Mouse (Mus musculus) MEL (cell line): ENCODE results near the gene Pcgf2. TPM values are rescaled to one million over a fixed set of nuclear protein-coding genes. Genes with fewer than 3 reads are reported as not detected.
"Not testable (repeated sequence)": the region's sequence is repeated elsewhere in the genome, so short reads cannot be mapped to it uniquely, and the experiment has no call there.

ENCODE experiments used
- DNase-seq: peaks from one replicate; pipeline ENCODE4 v3.0.0; 2011; ENCODE audit warnings: low read depth, low spot score
- H3K27ac ChIP-seq: 2 replicates; pipeline ENCODE4 v1.5.1; 2012; ENCODE audit warnings: low read depth, mild to moderate bottlenecking, control low read depth, low read length, moderate library complexity; ENCODE audit not compliant: control insufficient read depth
- H3K27me3 ChIP-seq, 2 experiments: fragments of 150-350 bp in 1 of 2; sonication (generic) in 1 of 2; 2 replicates each; pipeline ENCODE4 v1.6.1; 2012; ENCODE audit warnings: low read length in 2 of 2, mild to moderate bottlenecking in 2 of 2, improper control_type of control experiment in 1 of 2, moderate library complexity in 1 of 2; ENCODE audit not compliant: insufficient read depth in 2 of 2, control insufficient read depth in 1 of 2
- H3K36me3 ChIP-seq, 2 experiments: 2 replicates each; pipeline ENCODE4 v1.6.1; 2012 to 2014; ENCODE audit warnings: low read length in 2 of 2, improper control_type of control experiment in 1 of 2, inconsistent platforms in 1 of 2, mild to moderate bottlenecking in 1 of 2; ENCODE audit not compliant: insufficient read depth in 2 of 2, control insufficient read depth in 1 of 2
- H3K4me1 ChIP-seq, 2 experiments: fragments of 150-350 bp in 1 of 2; sonication (generic) in 1 of 2; 2 replicates each; pipeline ENCODE4 v1.6.1; 2012; ENCODE audit warnings: low read length in 2 of 2, improper control_type of control experiment in 1 of 2, mild to moderate bottlenecking in 1 of 2; ENCODE audit not compliant: insufficient read depth in 2 of 2, control insufficient read depth in 1 of 2
- H3K4me3 ChIP-seq, 2 experiments: fragments of 150-350 bp in 1 of 2; sonication (generic) in 1 of 2; 2 replicates each; pipeline ENCODE4 v1.5.1; 2012; ENCODE audit warnings: low read depth in 2 of 2, low read length in 2 of 2, mild to moderate bottlenecking in 2 of 2, moderate library complexity in 2 of 2, control low read depth in 1 of 2, improper control_type of control experiment in 1 of 2; ENCODE audit not compliant: control insufficient read depth in 1 of 2, insufficient read depth in 1 of 2
- H3K79me2 ChIP-seq: 2 replicates; pipeline ENCODE4 v1.6.1; 2012; ENCODE audit warnings: mild to moderate bottlenecking, low read length, moderate library complexity; ENCODE audit not compliant: control insufficient read depth, poor library complexity, insufficient read depth
- H3K9ac ChIP-seq: 2 replicates; pipeline ENCODE4 v1.6.1; 2012; ENCODE audit warnings: low read depth, mild to moderate bottlenecking, control low read depth, low read length, moderate library complexity; ENCODE audit not compliant: control insufficient read depth, poor library complexity, severe bottlenecking
- H3K9me3 ChIP-seq: fragments of 150-350 bp; sonication (generic); replicated peaks from 2 replicates; pipeline ENCODE4 v1.6.1; 2012; ENCODE audit warnings: mild to moderate bottlenecking, low read length, improper control_type of control experiment, moderate library complexity; ENCODE audit not compliant: insufficient read depth
- BHLHE40 ChIP-seq: IDR thresholded peaks from 2 replicates; pipeline ENCODE4 v1.6.1; 2012; ENCODE audit warnings: low read depth, mild to moderate bottlenecking, inconsistent platforms, low read length, improper control_type of control experiment, borderline replicate concordance
- ETS1 ChIP-seq: IDR thresholded peaks from 2 replicates; pipeline ENCODE4 v1.6.1; 2012; ENCODE audit warnings: low read depth, mild to moderate bottlenecking, inconsistent platforms, low read length, improper control_type of control experiment, moderate library complexity
- GATA1 ChIP-seq: IDR thresholded peaks from 2 replicates; pipeline ENCODE4 v1.6.1; 2011; ENCODE audit warnings: low read depth, low read length, improper control_type of control experiment
- KAT2A ChIP-seq: conservative IDR thresholded peaks from 2 replicates; pipeline ENCODE4 v1.6.1; 2012; ENCODE audit warnings: low read depth, low read length, improper control_type of control experiment, inconsistent platforms
- MAFK ChIP-seq: IDR thresholded peaks from 2 replicates; pipeline ENCODE4 v1.6.1; 2011; ENCODE audit warnings: low read depth, mild to moderate bottlenecking, low read length, improper control_type of control experiment, borderline replicate concordance
- MAX ChIP-seq: IDR thresholded peaks from 2 replicates; pipeline ENCODE4 v1.6.1; 2011; ENCODE audit warnings: low read length, improper control_type of control experiment
- MEF2A ChIP-seq: IDR thresholded peaks from 2 replicates; pipeline ENCODE4 v1.6.1; 2014; ENCODE audit warnings: low read depth, mild to moderate bottlenecking, inconsistent platforms, low read length, improper control_type of control experiment; ENCODE audit not compliant: poor library complexity, insufficient replicate concordance, severe bottlenecking; ENCODE audit errors: extremely low read depth
- MYC ChIP-seq: IDR thresholded peaks from 2 replicates; pipeline ENCODE4 v1.6.1; 2011; ENCODE audit warnings: low read depth, mild to moderate bottlenecking, low read length, improper control_type of control experiment, moderate library complexity
- POLR2A ChIP-seq, 2 experiments: IDR thresholded peaks; 2 replicates each; pipeline ENCODE4 v1.6.1; 2011 to 2012; ENCODE audit warnings: low read length in 2 of 2, mild to moderate bottlenecking in 2 of 2, control low read depth in 1 of 2, improper control_type of control experiment in 1 of 2, low read depth in 1 of 2, moderate library complexity in 1 of 2; ENCODE audit not compliant: control insufficient read depth in 1 of 2, insufficient read depth in 1 of 2, poor library complexity in 1 of 2
- POLR2AphosphoS2 ChIP-seq: IDR thresholded peaks from 2 replicates; pipeline ENCODE4 v1.6.1; 2011; ENCODE audit warnings: low read length, improper control_type of control experiment
- POLR2AphosphoS5 ChIP-seq: IDR thresholded peaks from 2 replicates; pipeline ENCODE4 v1.6.1; 2012; ENCODE audit warnings: low read depth, borderline replicate concordance, mild to moderate bottlenecking, inconsistent platforms, low read length, moderate library complexity, mixed read lengths
- SIN3A ChIP-seq: IDR thresholded peaks from 2 replicates; pipeline ENCODE4 v1.6.1; 2012; ENCODE audit warnings: low read length, improper control_type of control experiment, inconsistent platforms
- TBP ChIP-seq: IDR thresholded peaks from 2 replicates; pipeline ENCODE4 v1.8.0; 2011; ENCODE audit warnings: low read depth, low read length, improper control_type of control experiment
- USF1 ChIP-seq: IDR thresholded peaks from 2 replicates; pipeline ENCODE4 v1.6.1; 2014; ENCODE audit warnings: low read depth, mild to moderate bottlenecking, inconsistent platforms, low read length, improper control_type of control experiment, moderate library complexity
- USF2 ChIP-seq, 2 experiments: IDR thresholded peaks; 2 replicates each; pipeline ENCODE4 v1.6.1; 2011 to 2012; ENCODE audit warnings: improper control_type of control experiment in 2 of 2, low read length in 2 of 2, borderline replicate concordance in 1 of 2, inconsistent platforms in 1 of 2, low read depth in 1 of 2, mild to moderate bottlenecking in 1 of 2; ENCODE audit not compliant: insufficient read depth in 1 of 2
- ZKSCAN1 ChIP-seq: IDR thresholded peaks from 2 replicates; pipeline ENCODE4 v1.6.1; 2012; ENCODE audit warnings: low read depth, mild to moderate bottlenecking, inconsistent platforms, low read length, improper control_type of control experiment, moderate library complexity
- ZNF384 ChIP-seq: IDR thresholded peaks from 2 replicates; pipeline ENCODE4 v1.6.1; 2012; ENCODE audit warnings: low read depth, mild to moderate bottlenecking, inconsistent platforms, low read length, improper control_type of control experiment
- polyA plus RNA-seq, 2 experiments: library from polyadenylated mRNA; stranded (reverse) in 1 of 2; unstranded in 1 of 2; fragments of >175 nt in 1 of 2; fragments of >200 nt in 1 of 2; gene quantifications; 2 replicates each; pipeline versions ENCODE4 v1.2.1 to v1.2.4; 2012; ENCODE audit warnings: low replicate concordance in 2 of 2, low read depth in 1 of 2; ENCODE audit not compliant: insufficient read length in 2 of 2, insufficient read depth in 1 of 2, missing spikeins in 1 of 2
- total RNA-seq: library from RNA; depleted of rRNA; stranded (reverse); fragments of 300-350 nt; gene quantifications from 2 replicates; pipeline ENCODE4 v1.2.3, GENCODE M21; 2012

Pcgf2 gene
- total and polyA plus RNA-seq, 3 experiments: 12.3 to 38.7 TPM; not detected in 1

- Histone ChIP-seq H3K9me3 (no peaks in the 10 kb centered on the region), H3K9ac (no peak overlapping the region), H3K4me3 (no peak overlapping the region), H3K4me1 (no peaks in the 10 kb centered on the region), H3K27me3 (no peaks in the 10 kb centered on the region; a peak in 1 of 4 replicates), H3K79me2 (no peaks in the 10 kb centered on the region), H3K36me3 (no peaks in the 10 kb centered on the region), H3K27ac (no peak overlapping the region)
- TF ChIP-seq POLR2AphosphoS5 (no peak), MAFK (no peak), ETS1 (no peak), KAT2A (no peak), ZKSCAN1 (no peak), ZNF384 (no peak), USF1 (no peak), MEF2A (no peak), BHLHE40 (no peak), MAX (no peak), SIN3A (no peak), USF2 (IDR thresholded peaks at IDR 0.05; ENCODE audit: borderline replicate concordance in 1 of 2, insufficient read depth in 1 of 2, low read depth in 1 of 2, low read length in 2 of 2) (no peak), POLR2AphosphoS2 (no peak), GATA1 (no peak), TBP (no peak), MYC (no peak), POLR2A (IDR thresholded peaks at IDR 0.05; ENCODE audit: control insufficient read depth in 1 of 2, insufficient read depth in 1 of 2, low read depth in 1 of 2, low read length in 2 of 2, poor library complexity in 1 of 2) (no peak)
- no peak for DNase-seq
Observed at GRCm38 (mm10) chr11:97650341-97650740, 50.0 kb downstream of the Pcgf2 start.

GRCm38 (mm10) chr11:97648541-97648940, 51.8 kb downstream of the Pcgf2 start:
- not testable (repeated sequence) for H3K27ac ChIP-seq, H3K79me2 ChIP-seq, H3K9me3 ChIP-seq, H3K27me3 ChIP-seq, DNase-seq, H3K4me3 ChIP-seq, H3K4me1 ChIP-seq, H3K36me3 ChIP-seq, H3K9ac ChIP-seq
- peak; percentile 43 for TF ChIP-seq ZNF384
